Mouse (Mus musculus) right cerebral cortex, postnatal 25 days (tissue): Measurements from ENCODE around the gene Gcm1.

ENCODE experiments used
- DNase-seq: peaks from one replicate; pipeline ENCODE4 v3.0.0; 2022

Gcm1 gene

DNA sequence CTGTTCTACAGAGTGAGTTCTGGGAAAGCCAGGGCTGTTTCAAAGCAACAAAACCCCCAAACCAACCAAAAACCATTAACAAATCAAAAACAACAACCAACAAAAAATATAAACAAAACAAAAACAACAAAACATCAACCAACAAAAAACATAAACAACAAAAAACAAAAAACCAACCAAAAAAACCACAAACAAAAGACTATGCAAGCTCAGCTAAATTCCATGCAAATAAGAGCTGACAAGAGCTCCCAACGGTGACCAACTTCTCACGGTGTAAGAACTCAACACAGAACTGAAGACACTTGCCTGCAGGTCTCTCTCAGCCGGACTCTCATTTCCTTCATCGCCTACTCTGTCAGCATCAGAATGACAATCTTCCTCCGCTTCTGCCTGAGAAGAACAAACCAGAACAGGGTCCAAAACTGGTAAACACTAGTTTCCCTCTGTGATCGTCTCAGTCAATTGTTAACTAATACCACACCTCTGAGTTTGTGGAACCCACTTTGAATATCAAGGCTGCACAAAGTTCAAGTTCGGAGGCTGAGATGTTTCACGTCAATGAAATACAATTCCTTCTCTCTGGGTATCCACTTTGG lies 52.3 kb downstream of the Gcm1 start:
- DNase-seq, result no peak

DNA sequence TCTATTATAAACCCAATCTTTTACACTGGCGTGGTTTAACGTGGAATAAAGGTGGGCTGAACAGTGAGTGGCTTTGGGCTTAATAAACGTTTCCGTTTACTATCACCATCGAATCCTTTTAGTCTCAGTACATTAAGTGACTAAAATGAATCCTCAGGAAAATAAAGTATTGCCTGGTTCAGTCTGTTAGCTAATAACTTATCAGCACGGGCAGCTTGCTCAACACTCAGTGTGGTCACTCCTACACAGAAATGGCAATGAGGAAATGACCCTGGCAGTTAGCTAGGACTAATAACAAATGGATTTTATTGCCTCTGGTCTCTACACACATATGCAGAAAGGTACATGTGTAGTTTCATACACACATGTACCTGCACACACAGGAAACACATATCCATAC lies 53.2 kb downstream of the Gcm1 start:
- no peak for DNase-seq

DNA sequence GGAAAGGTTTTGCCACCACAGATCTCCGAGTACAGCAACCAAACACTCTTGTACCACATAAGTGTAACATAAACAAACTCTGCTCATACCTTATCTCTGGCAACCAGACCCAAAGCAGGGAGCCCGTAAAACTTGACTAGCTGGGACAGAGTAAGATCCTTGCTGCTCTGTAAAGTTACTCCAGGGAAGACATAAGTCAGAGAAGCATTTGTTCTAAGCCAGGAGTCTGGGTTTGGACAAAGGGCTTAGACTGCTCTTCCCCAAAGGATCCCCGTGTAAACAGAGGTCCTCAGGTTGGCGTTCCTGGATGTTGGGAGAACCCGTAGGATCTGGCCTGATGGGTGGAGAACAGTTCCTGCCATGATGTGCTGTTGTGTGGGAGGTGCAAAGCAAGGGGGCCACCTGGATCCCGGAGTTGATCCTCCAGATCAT lies 53.8 kb downstream of the Gcm1 start:
- DNase-seq, result no peak

DNA sequence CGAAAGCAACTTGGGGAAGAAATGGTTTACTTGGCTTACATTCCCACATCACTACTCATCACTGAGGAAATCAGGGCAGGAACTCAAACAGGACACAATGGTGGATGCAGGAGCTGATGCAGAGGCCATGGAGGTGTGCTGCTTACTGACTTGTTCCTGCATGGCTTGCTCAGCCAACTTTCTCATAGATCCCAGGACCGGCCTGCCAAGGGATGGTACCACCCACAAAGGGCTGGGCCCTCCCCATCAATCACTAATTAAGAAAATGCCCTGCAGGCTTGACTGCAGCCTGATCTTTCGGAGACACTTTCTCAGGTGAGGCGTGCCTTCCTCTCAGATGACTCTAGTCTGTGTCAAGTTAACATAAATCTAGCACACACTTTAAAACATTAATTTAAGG lies 55.1 kb downstream of the Gcm1 start:
- no peak for DNase-seq

DNA sequence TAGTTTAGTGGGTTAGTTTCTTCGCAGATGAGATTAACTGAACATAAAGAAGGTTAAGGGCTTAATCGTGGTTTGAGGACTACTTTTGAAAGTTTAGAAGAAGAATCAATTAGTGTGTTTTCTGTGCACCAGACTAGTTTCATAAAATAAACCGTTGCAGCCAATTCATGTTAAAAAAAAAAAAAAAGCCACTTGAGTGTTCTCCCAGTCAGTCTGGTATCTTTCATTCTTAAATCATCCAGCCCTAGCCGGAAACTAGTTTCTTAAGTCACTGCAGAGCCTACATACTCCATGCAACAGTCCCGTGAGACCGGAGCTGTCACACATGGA lies 55.8 kb downstream of the Gcm1 start:
- DNase-seq, result no peak

DNA sequence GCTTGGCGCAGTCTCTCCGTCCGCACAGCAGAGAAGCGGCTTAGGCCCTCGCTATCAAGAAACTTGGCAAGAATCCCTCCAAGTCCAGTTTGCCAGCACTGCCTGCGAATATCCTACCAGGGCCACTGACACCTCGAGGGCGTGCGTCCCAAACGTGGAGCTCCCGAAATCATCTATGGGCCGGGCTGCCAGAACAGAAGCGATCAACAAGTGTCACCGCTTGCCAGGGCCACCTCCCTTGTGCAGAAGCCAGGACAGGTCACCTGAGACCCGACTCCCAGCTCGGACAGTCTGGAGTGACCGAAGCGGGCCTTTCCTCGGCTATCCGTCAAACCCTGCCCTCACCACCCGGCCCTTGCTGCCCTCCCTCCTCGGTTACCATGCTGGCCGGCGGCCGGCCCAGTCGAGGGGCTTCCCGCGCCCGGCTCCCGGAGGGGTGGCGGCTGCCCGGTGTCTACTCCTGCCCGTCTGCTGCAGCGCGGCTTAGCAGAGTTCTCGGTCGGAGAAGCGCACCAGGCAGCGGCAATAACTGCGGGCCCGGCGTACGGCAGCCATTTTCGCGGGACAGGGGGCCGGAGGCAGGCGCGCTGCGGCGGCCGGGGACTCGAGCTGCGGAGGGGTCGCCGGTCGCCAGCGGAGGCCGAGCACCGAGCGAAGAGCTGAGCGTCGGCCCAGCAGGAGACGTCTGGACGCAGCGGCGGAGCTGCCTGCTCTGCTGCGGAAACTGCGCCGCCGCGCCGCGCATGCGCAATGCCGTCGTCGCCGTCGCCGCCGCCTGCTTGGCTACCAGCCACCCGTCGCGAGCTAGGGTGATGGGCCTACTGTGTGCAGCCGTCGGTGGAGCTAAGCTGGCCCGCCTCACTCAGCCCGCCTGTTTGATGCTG lies 56.4 kb downstream of the Gcm1 start:
- peak; percentile 81 for DNase-seq

DNA sequence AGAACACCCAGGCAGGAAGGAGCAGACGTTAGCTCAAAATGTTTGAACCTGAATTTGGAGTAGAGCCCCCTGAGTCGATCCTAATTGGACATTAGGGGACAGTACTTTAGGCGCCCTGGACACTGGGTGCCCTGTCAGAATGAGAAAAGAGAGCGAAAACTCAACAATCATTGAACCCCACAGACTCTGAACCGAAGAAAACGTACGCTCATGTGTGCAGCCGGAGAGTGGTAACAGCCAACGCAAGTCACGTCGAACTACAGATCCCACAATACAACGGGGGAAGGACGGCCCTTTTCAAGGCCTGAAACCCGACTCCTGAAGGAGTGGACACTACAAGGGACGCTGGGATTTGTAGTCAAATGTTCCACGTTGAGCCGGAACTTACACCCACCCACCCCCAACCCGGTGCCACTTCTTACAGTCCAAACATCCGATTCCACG lies 57.1 kb downstream of the Gcm1 start, which contains the start of the genes Fbxo9 and Ick:
Gene Fbxo9 (minus strand): TSS at position 270 of the 444 bp plus-strand sequence.
Gene Ick (plus strand): TSS at position 397 of the 444 bp plus-strand sequence.
- peak; percentile 84 for DNase-seq

DNA sequence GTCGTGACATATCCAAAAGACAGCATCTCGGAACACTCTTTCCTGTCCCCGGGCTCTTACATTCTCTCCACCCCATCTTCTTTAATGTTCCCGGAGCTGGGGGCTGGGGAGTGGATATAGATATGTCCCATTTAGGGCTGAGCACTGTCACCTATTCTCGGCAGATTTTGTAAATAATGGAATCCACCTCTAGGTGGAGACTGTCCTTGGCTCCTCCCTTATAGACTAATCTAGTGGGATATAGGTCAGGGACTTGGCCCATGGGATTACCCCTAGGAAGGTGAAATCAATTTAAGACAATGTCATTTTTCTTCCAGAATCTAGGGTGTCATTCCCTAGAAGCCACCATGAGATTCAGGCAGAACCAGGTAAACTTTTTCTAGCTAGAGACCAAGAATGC lies 57.9 kb downstream of the Gcm1 start:
- DNase-seq, result no peak

DNA sequence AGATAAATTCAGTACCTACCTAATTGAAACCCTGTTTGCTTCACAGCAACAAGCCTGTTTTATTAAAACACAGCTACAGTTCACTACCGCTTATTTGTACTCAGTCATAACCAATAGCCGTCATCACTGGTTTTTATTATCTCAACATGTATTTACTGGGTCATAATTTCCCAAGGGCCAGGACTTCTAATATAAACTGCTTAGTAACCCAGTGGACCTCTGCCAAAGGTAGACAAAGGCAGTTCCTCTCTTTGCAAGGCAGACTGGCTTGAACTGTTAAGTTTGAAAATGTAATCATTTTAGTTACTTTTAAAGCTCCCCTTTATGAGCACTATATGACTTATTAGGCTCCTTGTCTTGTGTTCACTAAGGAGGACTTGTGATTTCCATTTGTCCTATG lies 59.7 kb downstream of the Gcm1 start:
- no peak for DNase-seq

DNA sequence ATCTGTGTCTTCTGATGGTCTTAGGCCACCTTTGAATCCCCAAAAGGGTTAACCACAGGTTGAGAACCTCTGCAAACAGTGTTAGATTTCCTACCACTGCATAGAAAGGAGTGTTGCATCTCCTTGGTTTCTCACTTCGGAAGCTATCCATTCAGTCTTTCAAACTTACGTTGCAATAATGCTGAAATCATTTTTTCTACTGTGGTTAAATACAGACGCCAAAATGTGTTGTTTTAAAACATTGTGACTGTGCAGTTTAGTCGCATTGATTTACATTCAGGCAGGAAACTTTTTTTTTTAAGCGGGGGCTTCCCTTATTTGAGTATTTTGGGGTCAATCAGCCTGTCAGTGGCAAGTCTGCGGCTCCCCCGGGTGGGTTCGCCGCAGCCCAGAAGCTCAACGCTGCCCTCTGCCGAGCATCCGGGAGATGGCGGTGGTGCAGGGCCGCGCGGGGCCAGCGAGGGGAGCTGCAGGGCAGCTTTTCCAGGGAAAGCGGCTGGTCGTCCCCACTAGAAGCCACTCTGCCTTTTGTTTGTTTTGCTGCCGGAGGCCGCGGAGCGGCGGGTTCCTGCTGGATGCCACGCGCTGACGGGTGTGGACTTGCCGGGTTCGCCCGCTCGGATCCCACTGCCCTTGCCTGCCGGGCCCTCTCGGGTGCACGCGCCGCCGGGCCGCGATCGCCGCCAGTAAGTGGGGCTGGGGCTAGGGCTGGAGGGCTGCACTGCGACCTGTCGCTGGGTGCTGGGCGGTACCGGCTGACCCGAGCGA lies 61.2 kb downstream of the Gcm1 start:
- DNase-seq, result peak; percentile 92

DNA sequence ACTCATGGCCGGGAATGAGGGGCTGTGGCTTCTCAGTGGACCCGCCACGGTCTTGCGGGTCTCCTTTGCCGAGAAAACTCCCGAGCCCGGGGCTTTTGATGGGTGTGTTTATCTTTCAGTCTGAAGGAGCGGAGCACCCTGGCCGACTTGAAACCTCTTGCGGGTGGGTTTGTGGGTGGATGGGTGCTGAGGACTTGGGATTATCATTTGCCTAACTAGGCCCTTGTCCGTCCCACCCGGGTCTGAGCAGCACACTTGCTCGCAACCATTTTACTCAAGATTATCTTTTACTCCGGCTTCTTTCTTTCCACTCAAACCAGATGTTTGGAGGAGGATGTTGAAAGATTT lies 61.8 kb downstream of the Gcm1 start:
- DNase-seq, result no peak
